Mouse (Mus musculus) midbrain, embryonic 16.5 days (tissue): ENCODE data around the gene Poc5. TPM values are rescaled to one million over a fixed set of nuclear protein-coding genes. Genes with fewer than 3 reads are reported as not detected.

ENCODE experiments used
- ATAC-seq: fragments of 200-750 bp; cut with Nextera tagmentation; 2 replicates; pipeline ENCODE4 v1.8.0; 2017; ENCODE audit warnings: moderate TSS enrichment
- H3K27ac ChIP-seq: fragments of 300-500 bp; sonication (generic); 2 replicates; pipeline ENCODE4 v1.5.1; 2014; ENCODE audit warnings: mild to moderate bottlenecking, low read length, mixed read lengths
- H3K27me3 ChIP-seq: fragments of 300-500 bp; sonication (generic); 2 replicates; pipeline ENCODE4 v1.6.1; 2014; ENCODE audit warnings: low read depth, low read length, mixed read lengths; ENCODE audit not compliant: control insufficient read depth, insufficient read depth
- H3K36me3 ChIP-seq: fragments of 300-500 bp; sonication (generic); 2 replicates; pipeline ENCODE4 v1.6.1; 2014; ENCODE audit warnings: mild to moderate bottlenecking, low read length, moderate library complexity, mixed read lengths; ENCODE audit not compliant: control insufficient read depth, insufficient read depth
- H3K4me1 ChIP-seq: fragments of 300-500 bp; sonication (generic); 2 replicates; pipeline ENCODE4 v1.6.1; 2014; ENCODE audit warnings: mild to moderate bottlenecking, low read length, mixed read lengths; ENCODE audit not compliant: control insufficient read depth, insufficient read depth
- H3K4me2 ChIP-seq: fragments of 300-500 bp; sonication (generic); 2 replicates; pipeline ENCODE4 v1.6.1; 2014; ENCODE audit warnings: mild to moderate bottlenecking, low read length, mixed read lengths
- H3K4me3 ChIP-seq: fragments of 300-500 bp; sonication (generic); 2 replicates; pipeline ENCODE4 v1.5.1; 2014; ENCODE audit warnings: low read depth, mild to moderate bottlenecking, low read length, moderate library complexity, mixed read lengths
- H3K9ac ChIP-seq: fragments of 300-500 bp; sonication (generic); 2 replicates; pipeline ENCODE4 v1.6.1; 2014; ENCODE audit warnings: low read depth, low read length, mixed read lengths
- H3K9me3 ChIP-seq: fragments of 300-500 bp; sonication (generic); replicated peaks from 2 replicates; pipeline ENCODE4 v1.6.1; 2014; ENCODE audit warnings: mild to moderate bottlenecking, low read length, mixed read lengths; ENCODE audit not compliant: control insufficient read depth, poor library complexity, severe bottlenecking
- WGBS: fragments of 180-500 bp; shearing (Covaris S2); extraction: QIAGEN DNeasy Blood & Tissue Kit; methylation state at CpG from one replicate; pipeline ENCODE4 v1.1.7; 2014; 5-methylcytosine and 5-hydroxymethylcytosine counted together
- microRNA-seq: library from miRNA; unstranded; fragments of <30 nt; microRNA quantifications from one replicate; pipeline ENCODE4, GENCODE M21; 2017
- polyA plus RNA-seq: library from polyadenylated mRNA; unstranded; fragments of >200 nt; fragmentation: Nextera tagmentation; extraction: Ambion mirVana; gene quantifications from 2 replicates; pipeline ENCODE4 v1.2.1, GENCODE M21; 2015

The Poc5 gene
- polyA plus RNA-seq, 1 experiment from 2014 or later: 19.2 TPM

DNA sequence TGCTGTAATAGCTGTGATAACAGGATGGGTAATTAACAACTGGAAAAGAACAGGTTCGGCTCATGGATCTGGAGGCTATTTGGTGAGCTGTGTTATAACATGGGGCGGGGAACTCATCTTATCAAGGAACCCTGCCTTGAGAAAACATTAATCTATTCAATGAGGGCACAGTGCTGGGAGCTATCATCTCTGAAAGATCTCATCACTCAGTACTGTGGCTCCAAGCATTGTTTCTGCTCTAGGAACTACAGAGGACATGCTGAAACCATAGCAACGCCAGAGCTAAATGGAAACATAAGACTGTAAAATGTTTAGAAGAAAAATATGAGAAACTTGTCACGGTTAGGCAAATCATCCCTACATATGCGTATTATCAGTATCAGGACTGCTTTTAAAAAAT lies 69.9 kb downstream of the Poc5 start:
- WGBS: 85% methylated on average over 5 of the region's 5 CpGs
- H3K36me3 ChIP-seq: no peaks in the 10 kb centered on the region
- H3K4me1 ChIP-seq: no peaks in the 10 kb centered on the region
- no peak overlapping the region for H3K27ac ChIP-seq
- H3K9ac ChIP-seq: no peak overlapping the region
- no peaks in the 10 kb centered on the region for H3K27me3 ChIP-seq
- no peaks in the 10 kb centered on the region for H3K9me3 ChIP-seq
- no peak for ATAC-seq
- H3K4me2 ChIP-seq: no peak overlapping the region
- H3K4me3 ChIP-seq: no peak overlapping the region

DNA sequence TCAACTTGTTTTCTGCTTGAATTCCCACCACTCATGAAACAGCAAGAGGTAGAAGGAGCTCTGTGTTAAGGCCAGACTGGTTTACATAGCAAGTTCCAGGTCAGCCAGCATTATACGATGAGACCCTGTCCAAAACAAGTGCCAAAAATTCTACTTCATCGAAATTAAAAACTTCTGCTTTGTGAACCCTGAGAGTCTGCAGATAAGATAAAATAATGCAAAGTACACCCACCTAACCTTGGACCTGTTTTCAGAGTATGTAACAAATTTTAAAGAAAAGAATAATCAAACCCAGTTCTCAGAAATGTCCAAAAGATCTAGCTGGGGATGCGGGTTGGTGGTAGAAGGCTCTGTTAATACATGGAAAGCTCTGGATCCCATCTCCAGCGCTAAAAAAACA lies 70.5 kb downstream of the Poc5 start:
- Histone ChIP-seq H3K4me2 (no peak overlapping the region), H3K9ac (no peak overlapping the region)
- WGBS: 84% methylated on average over 4 of the region's 4 CpGs

DNA sequence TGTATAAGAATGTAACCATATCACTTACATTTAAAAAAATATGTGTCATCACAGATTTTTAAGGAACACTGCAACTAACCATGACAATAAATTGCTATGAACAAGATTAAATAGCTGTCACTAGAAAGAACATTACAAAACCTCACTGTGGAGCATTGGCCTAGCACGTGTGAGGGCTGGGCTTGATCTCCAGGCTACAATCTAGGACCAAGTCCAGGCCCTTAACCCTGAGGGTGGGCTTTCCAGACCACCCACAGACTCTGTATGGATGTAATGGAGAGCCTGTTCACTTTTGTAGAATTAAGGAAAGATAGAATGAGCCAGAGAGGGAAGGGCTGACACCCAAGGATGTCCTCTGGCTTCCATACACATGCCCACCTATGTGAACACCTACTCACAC lies 74.5 kb downstream of the Poc5 start:
- Histone ChIP-seq H3K27ac (no peak overlapping the region), H3K36me3 (no peaks in the 10 kb centered on the region), H3K4me2 (no peak overlapping the region), H3K4me3 (no peak overlapping the region), H3K9me3 (no peaks in the 10 kb centered on the region), H3K9ac (no peak overlapping the region), H3K4me1 (no peaks in the 10 kb centered on the region), H3K27me3 (no peaks in the 10 kb centered on the region)
- WGBS: 73% methylated on average over 1 of the region's 1 CpGs
- no peak for ATAC-seq

More for the DNA sequence above, 70.5 kb downstream of the Poc5 start:
- H3K4me3 ChIP-seq: no peak overlapping the region
- ATAC-seq: no peak
- H3K9me3 ChIP-seq: no peaks in the 10 kb centered on the region
- no peaks in the 10 kb centered on the region for H3K27me3 ChIP-seq
- no peaks in the 10 kb centered on the region for H3K4me1 ChIP-seq
- no peaks in the 10 kb centered on the region for H3K36me3 ChIP-seq
- H3K27ac ChIP-seq: no peak overlapping the region

DNA sequence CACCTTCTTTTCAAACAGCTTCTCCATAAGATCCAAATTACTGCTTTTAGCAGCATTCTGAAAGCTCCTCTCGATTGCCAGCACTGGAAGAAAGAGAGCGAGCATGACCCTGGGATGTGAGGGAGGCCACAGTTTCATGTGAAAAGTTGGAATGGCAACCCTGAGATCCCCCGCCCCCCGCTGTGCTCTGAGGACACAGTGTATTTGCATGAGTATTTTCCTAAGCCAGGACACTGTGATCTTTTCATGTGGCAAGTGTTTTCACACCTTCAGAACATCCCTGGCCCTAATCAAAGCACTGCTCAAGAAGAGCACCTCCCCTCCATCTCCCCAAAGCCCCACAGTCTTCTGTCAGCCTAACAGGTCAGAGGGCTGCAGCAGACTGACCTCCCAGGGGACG lies 77.2 kb downstream of the Poc5 start:
- Histone ChIP-seq H3K4me3 (no peak overlapping the region), H3K27me3 (no peaks in the 10 kb centered on the region), H3K9ac (no peak overlapping the region), H3K4me2 (no peak overlapping the region), H3K27ac (no peak overlapping the region), H3K9me3 (no peaks in the 10 kb centered on the region), H3K4me1 (no peaks in the 10 kb centered on the region), H3K36me3 (no peaks in the 10 kb centered on the region)
- 47% methylated on average over 5 of the region's 5 CpGs for WGBS
- ATAC-seq: no peak

Small RNA genes lying within 50 kb of the gene (microRNA-seq; reads per million reads assigned to microRNA genes)
- not detected for gene Gm25213

Other genes starting within 250 kb of the Poc5 start
- not detected in 2 replicates for gene Ankdd1b, start 82.9 kb downstream of the Poc5 start, polyA plus RNA-seq
- gene Gm17622, start 102.4 kb downstream of the Poc5 start, polyA plus RNA-seq: not detected in 2 replicates
- gene Polk, start 154.3 kb downstream of the Poc5 start, polyA plus RNA-seq: 7.7 and 7.8 TPM in 2 replicates
- 7.9 and 8.1 TPM in 2 replicates for gene Col4a3bp, start 154.3 kb downstream of the Poc5 start, polyA plus RNA-seq